In the genomic region with DNA sequence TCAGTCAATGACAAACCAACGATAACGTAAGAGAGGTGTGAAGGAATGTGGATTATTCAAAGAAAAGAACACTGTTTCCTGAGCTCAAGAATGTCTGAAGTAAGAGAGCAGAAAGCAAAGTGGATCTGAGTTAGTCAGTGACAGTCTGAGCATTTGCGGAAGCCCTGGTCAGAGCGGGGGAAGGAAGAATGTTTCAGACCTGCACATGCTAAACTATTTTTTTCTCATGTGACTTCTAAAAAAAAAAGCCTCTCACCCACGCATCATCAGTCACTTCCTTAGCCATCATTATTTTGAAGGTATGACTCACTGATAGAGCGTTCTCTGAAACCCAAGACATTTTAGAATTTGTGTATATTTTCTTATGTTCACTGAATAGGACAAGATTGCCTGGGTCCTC, we compare ENCODE assay signal across 22 mouse cellular contexts.
DNase-seq lines count a peak whose midpoint lies in the region; TF ChIP-seq lines count a peak whose summit lies in the region.
"Had no signal": no experiment of that assay in that cellular context is flagged by ENCODE, and none has a peak within 500 bp of the region (broad histone marks: within the 10 kb centered on the region; RNA-seq: fewer than 3 reads in every experiment).

No protein-coding gene starts in this region.

- in situ Hi-C loops in CH12.LX (cut with MboI; ENCODE audit: low pct_ligation_motif_present, low pct_unique_long_range_greater_than_20kb, low sequenced_read_pairs): no loop called here

- intact Hi-C loops in gastrocnemius, postnatal 36 days (cut with DNase I): no loop called here

- no peaks in the 10 kb centered on the region for H3K4me1 ChIP-seq in liver, adult 2 months (ENCODE audit: control insufficient read depth, insufficient read depth, low read length)
- H3K4me1 ChIP-seq in CH12.LX (ENCODE audit: control insufficient read depth in 1 of 2, insufficient read depth in 2 of 2): peaks cover 0 to 2% of the 10 kb centered on the region in 2 experiments; a peak in 1 of 4 replicates
- H3K4me1 ChIP-seq: heart, embryonic 12.5 days; hindbrain, embryonic 12.5 days; limb, embryonic 10.5 days; liver, embryonic 12.5 days; midbrain, embryonic 12.5 days; neural tube, embryonic 13.5 days; stomach, embryonic 15.5 days had no signal

- DNase-seq in liver, adult 2 months (ENCODE audit: extremely low read depth, low read depth, low spot score): peak; percentile 1
- DNase-seq in liver (no peak), CH12.LX (ENCODE audit: extremely low read depth) (peak; percentile 10)
- peak; percentile 32 for DNase-seq in brain, adult 2 months (ENCODE audit: low read depth, low spot score)
- peak; percentile 1 for DNase-seq in skeletal muscle tissue, adult 2 months (ENCODE audit: low read depth, low spot score)
- no peak for DNase-seq in adrenal gland, postnatal 4 days (ENCODE audit: low spot score in 2 of 2)
- no peak for DNase-seq in kidney, adult 18-20 months
- DNase-seq in gastrocnemius, postnatal 36 days: no peak
- DNase-seq: adrenal gland, adult 2 months; cerebellum, postnatal 25 days; kidney, postnatal 4 days; lung, adult 2 months; spleen, adult 18-20 months; thymus, adult 18-20 months had no signal

- no peak overlapping the region for H3K4me2 ChIP-seq in CH12.LX (ENCODE audit: insufficient read depth, low read depth, poor library complexity, severe bottlenecking)
- H3K4me2 ChIP-seq: heart, embryonic 12.5 days; hindbrain, embryonic 12.5 days; liver, embryonic 12.5 days; midbrain, embryonic 12.5 days; neural tube, embryonic 13.5 days; stomach, embryonic 15.5 days had no signal

- no peak for TF ChIP-seq RAD21 in CH12.LX (IDR thresholded peaks at IDR 0.05; ENCODE audit: low read depth, low read length)

- H3K27me3 ChIP-seq in liver, adult 2 months (ENCODE audit: control insufficient read depth, insufficient read depth, low read length): no peaks in the 10 kb centered on the region
- H3K27me3 ChIP-seq in CH12.LX (replicated peaks): no peaks in the 10 kb centered on the region
- H3K27me3 ChIP-seq: heart, embryonic 12.5 days; hindbrain, embryonic 12.5 days; liver, embryonic 12.5 days; midbrain, embryonic 12.5 days; neural tube, embryonic 13.5 days; stomach, embryonic 15.5 days had no signal

- H3K27ac ChIP-seq in liver, adult 2 months (replicated peaks; ENCODE audit: insufficient read depth, low read depth, low read length): no peak overlapping the region
- no peak overlapping the region for H3K27ac ChIP-seq in CH12.LX (ENCODE audit: insufficient read depth, low read depth)
- H3K27ac ChIP-seq: hindbrain, embryonic 12.5 days; limb, embryonic 10.5 days; liver, embryonic 12.5 days; midbrain, embryonic 12.5 days; neural tube, embryonic 13.5 days; stomach, embryonic 15.5 days had no signal

- dilution Hi-C loops in CH12.LX (cut with MboI; ENCODE audit: extremely low pct_ligation_motif_present, extremely low pct_unique_long_range_greater_than_20kb, low sequenced_read_pairs): no loop called here

- no peaks in the 10 kb centered on the region for H3K36me3 ChIP-seq in liver, adult 2 months (ENCODE audit: control insufficient read depth, insufficient read depth, low read length)
- no peaks in the 10 kb centered on the region for H3K36me3 ChIP-seq in CH12.LX (replicated peaks in 1 of 2; ENCODE audit: control insufficient read depth in 1 of 2, insufficient read depth in 1 of 2, low read length in 1 of 2)
- H3K36me3 ChIP-seq: G1E; heart, embryonic 12.5 days; hindbrain, embryonic 12.5 days; limb, embryonic 10.5 days; liver, embryonic 12.5 days; midbrain, embryonic 12.5 days; neural tube, embryonic 13.5 days; stomach, embryonic 15.5 days had no signal

- TF ChIP-seq EP300 in CH12.LX (IDR thresholded peaks at IDR 0.05; ENCODE audit: low read length): no peak

- 86% methylated on average over 6 of the region's 6 CpGs for WGBS in liver, adult 2 months

- no peak overlapping the region for H3K9ac ChIP-seq in liver, adult 2 months (ENCODE audit: low read depth, low read length)
- H3K9ac ChIP-seq in CH12.LX (ENCODE audit: insufficient read depth, low read depth): no peak overlapping the region
- H3K9ac ChIP-seq: heart, embryonic 12.5 days; hindbrain, embryonic 12.5 days; liver, embryonic 12.5 days; midbrain, embryonic 12.5 days; neural tube, embryonic 13.5 days; stomach, embryonic 15.5 days had no signal

- no peaks in the 10 kb centered on the region for H3K79me2 ChIP-seq in liver, adult 2 months (ENCODE audit: control insufficient read depth, insufficient read depth, low read length)
- no peaks in the 10 kb centered on the region for H3K79me2 ChIP-seq in CH12.LX (replicated peaks; ENCODE audit: control insufficient read depth, extremely low read depth, insufficient read depth, poor library complexity, severe bottlenecking)

- TF ChIP-seq POLR2A in liver, adult 2 months (IDR thresholded peaks at IDR 0.05; ENCODE audit: extremely low read depth, insufficient read depth, low read length): no peak
- no peak for TF ChIP-seq POLR2A in CH12.LX (IDR thresholded peaks at IDR 0.05; ENCODE audit: low read depth, low read length)

- no peak for TF ChIP-seq CTCF in liver, adult 2 months (IDR thresholded peaks at IDR 0.05; ENCODE audit: low read depth, low read length)
- no peak for TF ChIP-seq CTCF in CH12.LX (conservative IDR thresholded peaks at IDR 0.05 in 1 of 2, IDR thresholded peaks at IDR 0.05 in 1 of 2; ENCODE audit: low read depth in 2 of 2, low read length in 2 of 2)

- no peak overlapping the region for H3K4me3 ChIP-seq in liver, adult 2 months (ENCODE audit: insufficient read depth, low read depth, low read length)
- no peak overlapping the region for H3K4me3 ChIP-seq in CH12.LX (replicated peaks in 1 of 3; ENCODE audit: low read depth in 2 of 3, low read length in 2 of 3, poor library complexity in 1 of 3)
- H3K4me3 ChIP-seq: heart, embryonic 12.5 days; hindbrain, embryonic 12.5 days; limb, embryonic 10.5 days; liver, embryonic 12.5 days; midbrain, embryonic 12.5 days; neural tube, embryonic 13.5 days; stomach, embryonic 15.5 days had no signal

- no peaks in the 10 kb centered on the region for H3K9me3 ChIP-seq in CH12.LX (replicated peaks; ENCODE audit: low read length)
- H3K9me3 ChIP-seq: G1E; heart, embryonic 12.5 days; hindbrain, embryonic 12.5 days; limb, embryonic 10.5 days; liver, embryonic 12.5 days; midbrain, embryonic 12.5 days; neural tube, embryonic 13.5 days; stomach, embryonic 15.5 days had no signal

TF ChIP-seq in CH12.LX, 34 proteins besides CTCF, POLR2A, EP300 and RAD21:
- TF ChIP-seq GABPA (IDR thresholded peaks at IDR 0.05; ENCODE audit: insufficient replicate concordance, low read depth, low read length): no peak
- TF ChIP-seq UBTF (IDR thresholded peaks at IDR 0.05; ENCODE audit: low read depth, low read length): no peak
- TF ChIP-seq BHLHE40 (IDR thresholded peaks at IDR 0.05; ENCODE audit: low read depth, low read length): peak; percentile 68
- TF ChIP-seq ZNF384 (IDR thresholded peaks at IDR 0.05; ENCODE audit: low read depth, low read length): peak; percentile 35; the same call in 1 of the 2 replicates
- TF ChIP-seq USF1 (IDR thresholded peaks at IDR 0.05; ENCODE audit: low read depth, low read length): no peak

Comparison
In these comparisons a context has a peak if more than half of its experiments do, and no peak if none do; other contexts are left out.
1. DNase-seq: peak in liver, adult 2 months (single experiment), CH12.LX (single experiment), brain, adult 2 months (single experiment) and skeletal muscle tissue, adult 2 months (single experiment); none in liver (single experiment), adrenal gland, postnatal 4 days (0 of 2), kidney, adult 18-20 months (single experiment) and gastrocnemius, postnatal 36 days (0 of 2).